Mouse (Mus musculus): ENCODE measurements around the gene Zfp580.
A peak's percentile ranks its signal among the peaks of the same experiment; 100 is the strongest.
"Not testable (repeated sequence)": the region's sequence is repeated elsewhere in the genome, so short reads cannot be mapped to it uniquely, and the experiment has no call there.

Gene Zfp580

GRCm38 (mm10) chr7:5064886-5065285 lies 13.5 kb downstream of the Zfp580 start:
- no peak for DNase-seq (ENCODE audit: low read depth, low spot score)

GRCm38 (mm10) chr7:5073586-5073985 lies 22.2 kb downstream of the Zfp580 start:
- DNase-seq (ENCODE audit: low read depth, low spot score), result no peak

GRCm38 (mm10) chr7:5074984-5075383 lies 23.6 kb downstream of the Zfp580 start:
- no peak for DNase-seq (ENCODE audit: low read depth, low spot score)

- no peak for DNase-seq (ENCODE audit: low read depth, low spot score)
Observed at GRCm38 (mm10) chr7:5076931-5077330, 25.6 kb downstream of the Zfp580 start.

- DNase-seq (ENCODE audit: low read depth, low spot score), result not testable (repeated sequence)
Observed at GRCm38 (mm10) chr7:5079365-5080009, 28.1 kb downstream of the Zfp580 start.

- DNase-seq (ENCODE audit: low read depth, low spot score), result peak; percentile 93
Observed at GRCm38 (mm10) chr7:5080010-5080751, 28.8 kb downstream of the Zfp580 start, which contains the start of gene Epn1. Gene Epn1, plus strand, starts transcription at chr7:5080235.

GRCm38 (mm10) chr7:5080815-5081214 lies 29.5 kb downstream of the Zfp580 start:
- no peak for DNase-seq (ENCODE audit: low read depth, low spot score)

- no peak for DNase-seq (ENCODE audit: low read depth, low spot score)
Observed at GRCm38 (mm10) chr7:5081241-5081640, 29.9 kb downstream of the Zfp580 start.

GRCm38 (mm10) chr7:5081939-5082338 lies 30.6 kb downstream of the Zfp580 start:
- no peak for DNase-seq (ENCODE audit: low read depth, low spot score)

GRCm38 (mm10) chr7:5083325-5084105 lies 32.2 kb downstream of the Zfp580 start:
- DNase-seq (ENCODE audit: low read depth, low spot score), result no peak

GRCm38 (mm10) chr7:5085512-5085911 lies 34.2 kb downstream of the Zfp580 start:
- DNase-seq (ENCODE audit: low read depth, low spot score), result no peak

GRCm38 (mm10) chr7:5086921-5087440 lies 35.6 kb downstream of the Zfp580 start:
- no peak for DNase-seq (ENCODE audit: low read depth, low spot score)

- DNase-seq (ENCODE audit: low read depth, low spot score), result no peak
Observed at GRCm38 (mm10) chr7:5087886-5088285, 36.5 kb downstream of the Zfp580 start.

- DNase-seq (ENCODE audit: low read depth, low spot score), result no peak
Observed at GRCm38 (mm10) chr7:5089853-5090252, 38.5 kb downstream of the Zfp580 start.

- DNase-seq (ENCODE audit: low read depth, low spot score), result no peak
Observed at GRCm38 (mm10) chr7:5091008-5091728, 39.8 kb downstream of the Zfp580 start.

GRCm38 (mm10) chr7:5092381-5092780 lies 41.0 kb downstream of the Zfp580 start:
- no peak for DNase-seq (ENCODE audit: low read depth, low spot score)

GRCm38 (mm10) chr7:5092831-5093510 lies 41.6 kb downstream of the Zfp580 start:
- no peak for DNase-seq (ENCODE audit: low read depth, low spot score)

GRCm38 (mm10) chr7:5098769-5099168 lies 47.4 kb downstream of the Zfp580 start:
- DNase-seq (ENCODE audit: low read depth, low spot score), result no peak

- DNase-seq (ENCODE audit: low read depth, low spot score), result no peak
Observed at GRCm38 (mm10) chr7:5099796-5100195, 48.5 kb downstream of the Zfp580 start.

GRCm38 (mm10) chr7:5101066-5101663 lies 49.8 kb downstream of the Zfp580 start:
- no peak for DNase-seq (ENCODE audit: low read depth, low spot score)

Measured in retina, postnatal 7 days (tissue).